Mouse (Mus musculus) testis, adult 2 months (tissue): ENCODE measurements around the gene Cdc42bpa. TPM values are rescaled to one million over a fixed set of nuclear protein-coding genes. Genes with fewer than 3 reads are reported as not detected.

Source experiments
- H3K27ac ChIP-seq: fragments of 200-500 bp; 2 replicates; pipeline ENCODE4 v1.5.1; 2012; ENCODE audit warnings: low read depth, low read length; ENCODE audit not compliant: control insufficient read depth, insufficient read depth
- H3K27me3 ChIP-seq: fragments of 200-500 bp; 2 replicates; pipeline ENCODE4 v1.6.1; 2012; ENCODE audit warnings: mild to moderate bottlenecking, low read length, moderate library complexity; ENCODE audit not compliant: control insufficient read depth, insufficient read depth
- H3K36me3 ChIP-seq: fragments of 200-500 bp; 2 replicates; pipeline ENCODE4 v1.6.1; 2012; ENCODE audit warnings: mild to moderate bottlenecking, low read length; ENCODE audit not compliant: control insufficient read depth, insufficient read depth
- H3K4me1 ChIP-seq: fragments of 200-500 bp; 2 replicates; pipeline ENCODE4 v1.6.1; 2012; ENCODE audit warnings: low read length; ENCODE audit not compliant: control insufficient read depth, insufficient read depth
- H3K4me3 ChIP-seq: fragments of 200-500 bp; 2 replicates; pipeline ENCODE4 v1.5.1; 2012; ENCODE audit warnings: low read depth, mild to moderate bottlenecking, low read length, moderate library complexity, mixed read lengths; ENCODE audit not compliant: control insufficient read depth
- CTCF ChIP-seq: fragments of 200-500 bp; IDR thresholded peaks from 2 replicates; pipeline ENCODE4 v1.5.1; 2012; ENCODE audit warnings: low read depth, mild to moderate bottlenecking, inconsistent platforms, low read length, moderate library complexity; ENCODE audit not compliant: control insufficient read depth, insufficient read depth, insufficient replicate concordance
- POLR2A ChIP-seq: fragments of 200-500 bp; IDR thresholded peaks from 2 replicates; pipeline ENCODE4 v1.6.1; 2012; ENCODE audit warnings: low read depth, mild to moderate bottlenecking, inconsistent platforms, low read length, moderate library complexity; ENCODE audit not compliant: control insufficient read depth
- polyA plus RNA-seq: library from polyadenylated mRNA; depleted of rRNA; stranded (reverse); fragments of >200 nt; gene quantifications from 2 replicates; pipeline ENCODE4 v1.2.3, GENCODE M21; 2012; rRNA removed

The Cdc42bpa gene
- polyA plus RNA-seq, 1 experiment: 9.1 TPM

DNA sequence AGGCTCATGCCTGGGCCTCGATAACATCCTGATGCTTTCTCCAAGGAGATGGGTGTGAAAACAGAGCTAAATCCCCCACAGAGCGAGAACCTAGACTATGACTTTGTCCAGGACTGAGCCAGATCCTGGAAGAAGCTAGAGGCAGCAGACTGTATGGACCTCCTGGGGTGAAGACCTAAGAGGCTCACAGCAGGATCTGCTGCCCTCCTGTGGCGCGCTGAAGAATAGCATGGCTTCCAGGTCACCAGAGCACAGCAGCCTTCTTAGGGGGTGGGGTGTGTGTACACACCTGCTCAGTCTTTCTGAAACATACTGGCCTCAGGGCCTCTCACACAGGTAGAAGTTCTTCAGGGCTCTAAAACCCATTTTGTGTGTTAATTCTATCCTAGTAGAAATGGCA lies 254.8 kb downstream of the Cdc42bpa start:
- H3K27me3 ChIP-seq: no peaks in the 10 kb centered on the region
- TF ChIP-seq CTCF: peak; percentile 95
- no peak for TF ChIP-seq POLR2A
- no peak overlapping the region for H3K27ac ChIP-seq
- H3K4me1 ChIP-seq: no peaks in the 10 kb centered on the region; the same call in 1 of the 2 replicates
- no peaks in the 10 kb centered on the region for H3K36me3 ChIP-seq
- no peak overlapping the region for H3K4me3 ChIP-seq

Other genes with a start within 250 kb of the Cdc42bpa start
- gene Kif28, start 215.2 kb upstream of the Cdc42bpa start, polyA plus RNA-seq: 0.07 and 0.34 TPM in 2 replicates
- 6.2 and 7.2 TPM in 2 replicates for gene Gm10518, start 157.1 kb upstream of the Cdc42bpa start, polyA plus RNA-seq
- 27.0 and 30.6 TPM in 2 replicates for gene Ahctf1, start 156.8 kb upstream of the Cdc42bpa start, polyA plus RNA-seq
- gene Coq8a, start 239.1 kb downstream of the Cdc42bpa start, polyA plus RNA-seq: 9.6 and 12.4 TPM in 2 replicates